ENCODE assay signal across 8 mouse cellular contexts in the genomic region with DNA sequence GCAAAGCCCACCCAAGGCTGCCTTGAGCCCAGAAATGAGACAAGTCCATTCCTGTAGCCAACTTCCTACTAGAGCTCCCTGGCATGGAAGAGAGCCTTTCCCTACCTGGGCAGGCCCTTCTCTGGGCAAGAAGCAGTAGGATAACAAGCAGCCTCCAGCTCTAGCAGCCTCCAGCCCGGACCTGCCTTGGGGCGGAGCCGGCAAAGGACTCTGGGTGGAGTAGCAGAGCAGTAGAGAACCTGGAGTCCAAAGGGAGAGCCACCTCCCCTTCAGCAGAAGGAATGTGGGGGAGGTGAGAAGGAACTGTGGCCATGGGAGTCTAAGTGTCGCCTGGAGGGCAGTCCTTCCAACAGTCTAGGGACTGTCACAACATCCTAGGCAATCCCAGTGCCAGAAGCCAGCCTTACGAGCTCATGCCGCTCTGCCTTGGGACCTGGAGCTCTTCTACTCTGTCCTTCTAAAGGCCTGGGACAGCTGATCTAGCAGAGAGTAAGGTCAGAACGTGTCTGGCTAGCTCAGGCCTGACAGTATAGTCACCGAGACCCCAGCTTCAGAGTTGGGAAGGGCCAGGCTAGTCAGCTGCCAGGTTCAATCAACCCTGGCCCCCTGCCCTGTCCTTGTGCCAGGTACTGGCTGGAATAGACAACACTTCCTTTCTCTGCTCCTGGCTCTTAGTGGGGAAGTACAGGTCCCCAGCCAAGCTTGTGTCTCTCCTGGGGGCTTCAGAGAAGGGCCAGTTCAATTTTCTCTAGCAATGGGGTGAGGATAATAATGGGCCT. TPM values are rescaled to one million over a fixed set of nuclear protein-coding genes. Genes with fewer than 3 reads are reported as not detected.
DNase-seq lines count a peak whose midpoint lies in the region; ATAC-seq and TF ChIP-seq lines count a peak whose summit lies in the region.

No protein-coding gene starts in this region.

- H3K4me2 ChIP-seq in forebrain, postnatal 0 days (ENCODE audit: low read depth) = no peak overlapping the region
- H3K4me2 ChIP-seq in kidney, embryonic 16.5 days (replicated peaks; ENCODE audit: low read depth, low read length) = peak overlapping the region; percentile 33

- H3K9me3 ChIP-seq in forebrain, postnatal 0 days (ENCODE audit: low read length) = no peaks in the 10 kb centered on the region
- H3K9me3 ChIP-seq in kidney, embryonic 16.5 days (ENCODE audit: low read length) = no peaks in the 10 kb centered on the region

- H3K9ac ChIP-seq in forebrain, postnatal 0 days = no peak overlapping the region
- H3K9ac ChIP-seq in kidney, embryonic 16.5 days (replicated peaks; ENCODE audit: low read length) = peak overlapping the region; percentile 18; the same call in 1 of the 2 replicates

- TF ChIP-seq CTCF in forebrain, postnatal 0 days (IDR thresholded peaks at IDR 0.05; ENCODE audit: low read depth) = no peak

- peak; percentile 42 to 64 for DNase-seq in layer of hippocampus, postnatal 14 days (ENCODE audit: low spot score in 2 of 2)
- no peak for DNase-seq in layer of hippocampus, adult 18-20 months (ENCODE audit: low spot score in 2 of 2)
- peak; percentile 38 for DNase-seq in forebrain, postnatal 0 days
- peak; percentile 69 to 85 for DNase-seq in lung, postnatal 4 days
- DNase-seq in thymus, postnatal 14 days = no peak
- DNase-seq in retina, postnatal 1 day = no peak
- no peak for DNase-seq in retina, embryonic 14.5 days (ENCODE audit: low spot score)

- WGBS in forebrain, postnatal 0 days = 44% methylated on average over 8 of the region's 8 CpGs
- WGBS in kidney, embryonic 16.5 days = 29% methylated on average over 8 of the region's 8 CpGs

- peaks cover 28% of the 10 kb centered on the region for H3K4me1 ChIP-seq in forebrain, postnatal 0 days (ENCODE audit: insufficient read depth)
- H3K4me1 ChIP-seq in kidney, embryonic 16.5 days (ENCODE audit: insufficient read depth, low read length) = peaks cover 88% of the 10 kb centered on the region

- no peak overlapping the region for H3K27ac ChIP-seq in forebrain, postnatal 0 days (ENCODE audit: low read depth, low read length)
- peak overlapping the region; percentile 91 for H3K27ac ChIP-seq in kidney, embryonic 16.5 days (ENCODE audit: low read length)

- peak; percentile 3; the same call in 1 of the 2 replicates for ATAC-seq in forebrain, postnatal 0 days
- ATAC-seq in kidney, embryonic 16.5 days (ENCODE audit: low FRiP score, low TSS enrichment) = peak; percentile 20; the same call in 1 of the 2 replicates

- H3K27me3 ChIP-seq in forebrain, postnatal 0 days (ENCODE audit: insufficient read depth, low read length) = no peaks in the 10 kb centered on the region
- no peaks in the 10 kb centered on the region for H3K27me3 ChIP-seq in kidney, embryonic 16.5 days (ENCODE audit: insufficient read depth, low read length)

- no peak overlapping the region for H3K4me3 ChIP-seq in forebrain, postnatal 0 days (ENCODE audit: low read depth, low read length)
- H3K4me3 ChIP-seq in kidney, embryonic 16.5 days (ENCODE audit: low read length) = 0 out of 2 replicates have a peak overlapping the region, but pooled peaks have one; percentile 3

- peaks cover 25% of the 10 kb centered on the region; the same call in 1 of the 2 replicates for H3K36me3 ChIP-seq in forebrain, postnatal 0 days (ENCODE audit: insufficient read depth)
- H3K36me3 ChIP-seq in kidney, embryonic 16.5 days (ENCODE audit: insufficient read depth, low read length) = peaks cover 16% of the 10 kb centered on the region

RNA-seq across cellular contexts. Expression of a gene that starts 4.7 kb away (rescaled TPM):
- 100 to 1,000 TPM; 209 to 213 TPM for total RNA-seq in layer of hippocampus, postnatal 14 days (2021)
- total RNA-seq in layer of hippocampus, adult 18-20 months (2021) = 100 to 1,000 TPM; 118 to 120 TPM
- 218 and 261 TPM in 2 replicates for total RNA-seq in forebrain, postnatal 0 days (2014; rRNA removed)
- 48.2 and 61.3 TPM in 2 replicates for polyA plus RNA-seq in forebrain, postnatal 0 days (2015; fragmentation: Nextera tagmentation; extraction: Ambion mirVana)
- polyA plus RNA-seq in kidney, embryonic 16.5 days (2015; fragmentation: Nextera tagmentation; extraction: Ambion mirVana) = 109 and 111 TPM in 2 replicates

RNA-seq across cellular contexts. Expression of a gene that starts 8.0 kb away (rescaled TPM):
- total RNA-seq in layer of hippocampus, postnatal 14 days (2021) = under 1 TPM; 0.55 to 0.76 TPM
- under 1 TPM in 1 of 2 experiments, not detected in 1; 0.74 TPM for total RNA-seq in layer of hippocampus, adult 18-20 months (2021)
- 1.4 and 2.2 TPM in 2 replicates for total RNA-seq in forebrain, postnatal 0 days (2014; rRNA removed)
- polyA plus RNA-seq in forebrain, postnatal 0 days (2015; fragmentation: Nextera tagmentation; extraction: Ambion mirVana) = 2.4 and 3.4 TPM in 2 replicates
- 2.2 and 2.8 TPM in 2 replicates for polyA plus RNA-seq in kidney, embryonic 16.5 days (2015; fragmentation: Nextera tagmentation; extraction: Ambion mirVana)

RNA-seq across cellular contexts. Expression of a gene that starts 10.5 kb away (rescaled TPM):
- total RNA-seq in layer of hippocampus, postnatal 14 days (2021) = 1 to 10 TPM; 6.5 to 6.7 TPM
- total RNA-seq in layer of hippocampus, adult 18-20 months (2021) = 1 to 10 TPM; 5.4 to 6.5 TPM
- 3.5 and 5.7 TPM in 2 replicates for total RNA-seq in forebrain, postnatal 0 days (2014; rRNA removed)
- 1.8 and 3.4 TPM in 2 replicates for polyA plus RNA-seq in forebrain, postnatal 0 days (2015; fragmentation: Nextera tagmentation; extraction: Ambion mirVana)
- 8.1 and 8.7 TPM in 2 replicates for polyA plus RNA-seq in kidney, embryonic 16.5 days (2015; fragmentation: Nextera tagmentation; extraction: Ambion mirVana)

RNA-seq across cellular contexts. Expression of a gene that starts 23.1 kb away (rescaled TPM):
- total RNA-seq in layer of hippocampus, postnatal 14 days (2021) = under 1 TPM; 0.25 to 0.33 TPM
- total RNA-seq in layer of hippocampus, adult 18-20 months (2021) = under 1 TPM; 0.15 to 0.40 TPM
- 1.1 and 1.3 TPM in 2 replicates for total RNA-seq in forebrain, postnatal 0 days (2014; rRNA removed)
- polyA plus RNA-seq in forebrain, postnatal 0 days (2015; fragmentation: Nextera tagmentation; extraction: Ambion mirVana) = 0.69 and 0.86 TPM in 2 replicates
- polyA plus RNA-seq in kidney, embryonic 16.5 days (2015; fragmentation: Nextera tagmentation; extraction: Ambion mirVana) = 0.70 and 0.90 TPM in 2 replicates

RNA-seq across cellular contexts. Expression of a gene that starts 42.0 kb away (rescaled TPM):
- 10 to 100 TPM; 37.7 to 38.4 TPM for total RNA-seq in layer of hippocampus, postnatal 14 days (2021)
- 10 to 100 TPM; 37.5 to 38.8 TPM for total RNA-seq in layer of hippocampus, adult 18-20 months (2021)
- 37.2 and 43.7 TPM in 2 replicates for total RNA-seq in forebrain, postnatal 0 days (2014; rRNA removed)
- polyA plus RNA-seq in forebrain, postnatal 0 days (2015; fragmentation: Nextera tagmentation; extraction: Ambion mirVana) = 11.8 and 14.3 TPM in 2 replicates
- polyA plus RNA-seq in kidney, embryonic 16.5 days (2015; fragmentation: Nextera tagmentation; extraction: Ambion mirVana) = 22.3 and 24.1 TPM in 2 replicates

Comparison
In these comparisons a context has a peak if more than half of its experiments do, and no peak if none do; other contexts are left out.
1. DNase-seq: peak in layer of hippocampus, postnatal 14 days (2 of 2), forebrain, postnatal 0 days (single experiment) and lung, postnatal 4 days (2 of 2); none in layer of hippocampus, adult 18-20 months (0 of 2), thymus, postnatal 14 days (single experiment), retina, postnatal 1 day (single experiment) and retina, embryonic 14.5 days (single experiment).